Mouse (Mus musculus) CH12.LX (cell line): ENCODE measurements around the gene Igsf8.
A peak's percentile ranks its signal among the peaks of the same experiment; 100 is the strongest.

ENCODE experiments used
- CTCF ChIP-seq, 2 experiments: IDR thresholded peaks in 1 of 2; conservative IDR thresholded peaks in 1 of 2; 2 replicates each; pipeline ENCODE4 v1.5.1; 2011 to 2012; ENCODE audit warnings: low read depth in 2 of 2, low read length in 2 of 2, improper control_type of control experiment in 1 of 2, inconsistent platforms in 1 of 2, mild to moderate bottlenecking in 1 of 2, moderate library complexity in 1 of 2
- EP300 ChIP-seq: IDR thresholded peaks from 2 replicates; pipeline ENCODE4 v1.6.1; 2011; ENCODE audit warnings: low read length, improper control_type of control experiment
- ETS1 ChIP-seq: conservative IDR thresholded peaks from 2 replicates; pipeline ENCODE4 v1.6.1; 2012; ENCODE audit warnings: low read depth, mild to moderate bottlenecking, inconsistent platforms, low read length, improper control_type of control experiment, moderate library complexity
- HCFC1 ChIP-seq: IDR thresholded peaks from 2 replicates; pipeline ENCODE4 v1.6.1; 2012; ENCODE audit warnings: low read depth, mild to moderate bottlenecking, inconsistent platforms, low read length, improper control_type of control experiment
- MAX ChIP-seq: IDR thresholded peaks from 2 replicates; pipeline ENCODE4 v1.6.1; 2011; ENCODE audit warnings: low read length, improper control_type of control experiment
- MXI1 ChIP-seq: IDR thresholded peaks from 2 replicates; pipeline ENCODE4 v1.6.1; 2011; ENCODE audit warnings: mild to moderate bottlenecking, low read depth, low read length, improper control_type of control experiment
- POLR2A ChIP-seq: IDR thresholded peaks from 2 replicates; pipeline ENCODE4 v1.6.1; 2011; ENCODE audit warnings: low read depth, mild to moderate bottlenecking, improper control_type of control experiment, low read length
- UBTF ChIP-seq: IDR thresholded peaks from 2 replicates; pipeline ENCODE4 v1.6.1; 2012; ENCODE audit warnings: low read depth, mild to moderate bottlenecking, inconsistent platforms, low read length, improper control_type of control experiment, moderate library complexity
- ZKSCAN1 ChIP-seq: IDR thresholded peaks from 2 replicates; pipeline ENCODE4 v1.6.1; 2012; ENCODE audit warnings: low read depth, inconsistent platforms, low read length, improper control_type of control experiment, borderline replicate concordance

- no peak for TF ChIP-seq ZKSCAN1
- no peak for TF ChIP-seq MXI1
- TF ChIP-seq CTCF (conservative IDR thresholded peaks at IDR 0.05 in 1 of 2, IDR thresholded peaks at IDR 0.05 in 1 of 2; ENCODE audit: low read depth in 2 of 2, low read length in 2 of 2), result peak in 1 of 2 experiments; percentile 32; a peak in 2 of 4 replicates
- no peak for TF ChIP-seq ETS1
- TF ChIP-seq HCFC1, result no peak
- TF ChIP-seq POLR2A, result no peak
- TF ChIP-seq UBTF, result no peak
- TF ChIP-seq EP300, result no peak
- no peak for TF ChIP-seq MAX
Measured at GRCm38 (mm10) chr1:172243547-172244205, 17.8 kb upstream of the Igsf8 start.
